Mouse (Mus musculus) embryonic fibroblast, embryonic 13.5 days (primary cell): ENCODE measurements around the gene Rims3. TPM values are rescaled to one million over a fixed set of nuclear protein-coding genes. Genes with fewer than 3 reads are reported as not detected.

Source experiments
- H3K27ac ChIP-seq: 2 replicates; pipeline ENCODE4 v1.5.1; 2012; ENCODE audit warnings: low read length, control low read depth, inconsistent platforms; ENCODE audit not compliant: insufficient read depth
- H3K4me1 ChIP-seq: 2 replicates; pipeline ENCODE4 v1.6.1; 2011; ENCODE audit warnings: low read length; ENCODE audit not compliant: control insufficient read depth, insufficient read depth
- H3K4me3 ChIP-seq: 2 replicates; pipeline ENCODE4 v1.5.1; 2011; ENCODE audit warnings: mild to moderate bottlenecking, control low read depth, low read length; ENCODE audit not compliant: insufficient read depth
- CTCF ChIP-seq: IDR thresholded peaks from 2 replicates; pipeline ENCODE4 v1.5.1; 2011; ENCODE audit warnings: mild to moderate bottlenecking, control low read depth, low read length, moderate library complexity, borderline replicate concordance; ENCODE audit not compliant: insufficient read depth
- POLR2A ChIP-seq: IDR thresholded peaks from 2 replicates; pipeline ENCODE4 v1.6.1; 2011; ENCODE audit warnings: low read depth, mild to moderate bottlenecking, control low read depth, low read length, moderate library complexity
- polyA plus RNA-seq: library from polyadenylated mRNA; stranded (reverse); fragments of >200 nt; gene quantifications from 2 replicates; pipeline ENCODE4 v1.2.4, GENCODE M21; 2011; ENCODE audit warnings: low read depth; ENCODE audit not compliant: missing spikeins, insufficient read length

The Rims3 gene
- polyA plus RNA-seq, 1 experiment, result not detected

DNA sequence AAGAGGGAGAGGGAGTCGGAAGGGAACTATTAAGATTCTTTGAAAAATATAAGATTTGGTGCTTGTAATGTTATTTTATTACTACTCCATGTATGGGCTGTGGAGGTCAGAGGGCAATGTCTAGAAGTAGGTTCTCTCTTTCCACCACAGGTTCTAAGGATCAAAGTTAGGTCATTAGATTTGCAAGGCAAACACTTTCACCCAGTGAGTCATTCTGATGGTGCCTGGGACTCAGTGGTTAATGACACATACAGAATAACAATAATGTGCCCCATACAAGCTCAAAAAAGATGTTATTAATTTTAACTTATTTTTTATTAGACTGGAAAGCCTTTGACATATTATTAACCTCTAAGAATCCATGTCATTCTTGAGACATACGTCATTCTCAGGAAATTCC lies 34.7 kb upstream of the Rims3 start:
- no peak overlapping the region for H3K4me3 ChIP-seq
- no peak for TF ChIP-seq CTCF
- no peak for TF ChIP-seq POLR2A
- H3K27ac ChIP-seq, result peak overlapping the region; percentile 67
- peaks cover 2% of the 10 kb centered on the region; the same call in 1 of the 2 replicates for H3K4me1 ChIP-seq

DNA sequence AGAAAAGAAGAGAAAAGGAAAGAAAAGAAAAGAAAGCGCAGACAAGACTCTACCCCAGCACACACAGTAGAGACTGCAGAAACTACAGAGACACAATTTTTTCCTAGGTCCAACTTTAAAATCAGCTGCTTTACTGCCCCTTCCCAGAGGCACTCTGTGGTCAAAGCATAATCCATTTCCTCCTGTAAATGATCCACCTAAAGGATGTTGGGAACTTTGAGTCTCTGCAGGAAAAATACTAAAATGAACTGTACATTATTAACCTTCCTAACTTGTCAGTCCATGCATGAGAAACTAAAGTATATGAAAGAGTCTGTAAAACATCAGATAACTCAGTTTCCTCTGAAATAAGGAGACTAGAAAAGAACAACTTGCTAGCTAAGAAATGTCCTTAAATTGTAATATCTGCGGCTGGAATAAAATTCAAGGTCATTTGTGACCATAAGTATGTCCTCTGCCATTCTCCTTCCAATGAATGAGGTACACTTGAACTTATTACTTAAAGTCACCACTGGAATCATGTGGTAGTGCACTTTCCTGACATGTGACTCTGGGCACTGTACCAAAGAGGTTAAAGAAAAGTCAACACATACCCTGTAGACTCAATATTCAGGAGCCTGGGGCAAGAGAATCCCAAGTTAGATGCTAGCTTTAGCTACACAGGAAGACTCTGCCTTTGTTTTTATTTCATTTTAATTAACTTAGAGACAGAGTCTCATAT lies 32.3 kb upstream of the Rims3 start:
- Histone ChIP-seq H3K27ac (no peak overlapping the region), H3K4me1 (peaks cover 2% of the 10 kb centered on the region; the same call in 1 of the 2 replicates), H3K4me3 (no peak overlapping the region)
- TF ChIP-seq POLR2A, result no peak
- no peak for TF ChIP-seq CTCF

GRCm38 (mm10) chr4:120825100-120825553 lies 29.5 kb upstream of the Rims3 start:
- H3K4me1 ChIP-seq, result peaks cover 2% of the 10 kb centered on the region; the same call in 1 of the 2 replicates
- no peak for TF ChIP-seq CTCF
- TF ChIP-seq POLR2A, result peak; percentile 87
- H3K4me3 ChIP-seq, result peak overlapping the region; percentile 84
- H3K27ac ChIP-seq, result peak overlapping the region; percentile 99

- peak overlapping the region; percentile 99 for H3K27ac ChIP-seq
- H3K4me3 ChIP-seq, result peak overlapping the region; percentile 66
- H3K4me1 ChIP-seq, result no peaks in the 10 kb centered on the region; the same call in 1 of the 2 replicates
- peak; percentile 65 for TF ChIP-seq POLR2A
- no peak for TF ChIP-seq CTCF
Observed at GRCm38 (mm10) chr4:120825577-120826326, 28.9 kb upstream of the Rims3 start.

GRCm38 (mm10) chr4:120826418-120826817 lies 28.2 kb upstream of the Rims3 start:
- Histone ChIP-seq H3K4me3 (no peak overlapping the region), H3K27ac (no peak overlapping the region)

DNA sequence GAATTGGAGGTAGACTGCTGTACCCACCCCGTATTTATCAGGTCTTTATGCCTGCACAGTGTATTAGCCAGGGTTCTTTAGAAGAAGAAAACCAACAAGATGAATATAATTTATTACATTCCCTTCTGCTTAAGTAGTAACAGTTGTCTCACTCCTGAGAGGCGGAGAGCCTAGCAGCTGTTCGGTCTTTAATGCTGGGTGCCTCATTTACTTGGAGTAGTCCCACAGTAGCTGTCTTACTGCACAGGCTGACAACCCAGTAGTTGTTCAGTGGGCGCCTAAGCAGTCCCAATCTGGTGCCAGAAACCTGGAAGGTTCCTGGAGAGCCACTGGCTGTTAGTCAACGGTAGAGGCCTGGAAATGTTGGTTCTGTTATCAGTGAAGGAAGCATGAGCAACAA lies 23.8 kb upstream of the Rims3 start:
- TF ChIP-seq CTCF, result no peak
- no peak for TF ChIP-seq POLR2A

More at GRCm38 (mm10) chr4:120826418-120826817, 28.2 kb upstream of the Rims3 start:
- H3K4me1 ChIP-seq, result no peaks in the 10 kb centered on the region; the same call in 1 of the 2 replicates
- no peak for TF ChIP-seq CTCF
- no peak for TF ChIP-seq POLR2A

GRCm38 (mm10) chr4:120831472-120831871 lies 23.1 kb upstream of the Rims3 start, which contains the start of gene Nfyc:
TSS of gene Nfyc (minus strand) at chr4:120831572.
- Histone ChIP-seq H3K27ac (no peak within 1 kb of the TSS), H3K4me3 (no peak within 1 kb of the TSS), H3K4me1 (no peaks in the 10 kb centered on the region)
- no peak for TF ChIP-seq CTCF
- no peak for TF ChIP-seq POLR2A

More for the DNA sequence above, 23.8 kb upstream of the Rims3 start:
- H3K4me3 ChIP-seq, result no peak overlapping the region
- H3K27ac ChIP-seq, result no peak overlapping the region
- H3K4me1 ChIP-seq, result no peaks in the 10 kb centered on the region

DNA sequence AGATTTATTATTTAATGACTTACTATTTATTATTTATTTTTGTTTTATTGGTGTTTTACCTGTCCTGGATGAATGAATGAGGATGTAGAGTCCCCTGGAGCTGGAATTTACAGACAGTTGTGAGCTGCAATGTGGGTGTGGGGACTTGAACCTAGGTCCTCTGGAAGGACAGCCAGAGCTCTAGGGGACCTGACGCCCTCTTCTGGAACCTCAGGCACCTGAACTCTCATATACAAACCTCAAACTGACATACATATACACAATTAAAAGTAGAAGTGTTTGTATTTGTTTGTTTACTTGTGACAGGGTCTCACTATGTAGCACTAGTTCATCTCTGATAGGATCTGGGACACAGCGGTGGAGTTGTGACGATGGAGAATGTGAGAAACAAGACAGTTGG lies 13.3 kb upstream of the Rims3 start:
- Histone ChIP-seq H3K4me3 (no peak overlapping the region), H3K4me1 (no peaks in the 10 kb centered on the region), H3K27ac (no peak overlapping the region)
- TF ChIP-seq CTCF, result no peak
- no peak for TF ChIP-seq POLR2A

DNA sequence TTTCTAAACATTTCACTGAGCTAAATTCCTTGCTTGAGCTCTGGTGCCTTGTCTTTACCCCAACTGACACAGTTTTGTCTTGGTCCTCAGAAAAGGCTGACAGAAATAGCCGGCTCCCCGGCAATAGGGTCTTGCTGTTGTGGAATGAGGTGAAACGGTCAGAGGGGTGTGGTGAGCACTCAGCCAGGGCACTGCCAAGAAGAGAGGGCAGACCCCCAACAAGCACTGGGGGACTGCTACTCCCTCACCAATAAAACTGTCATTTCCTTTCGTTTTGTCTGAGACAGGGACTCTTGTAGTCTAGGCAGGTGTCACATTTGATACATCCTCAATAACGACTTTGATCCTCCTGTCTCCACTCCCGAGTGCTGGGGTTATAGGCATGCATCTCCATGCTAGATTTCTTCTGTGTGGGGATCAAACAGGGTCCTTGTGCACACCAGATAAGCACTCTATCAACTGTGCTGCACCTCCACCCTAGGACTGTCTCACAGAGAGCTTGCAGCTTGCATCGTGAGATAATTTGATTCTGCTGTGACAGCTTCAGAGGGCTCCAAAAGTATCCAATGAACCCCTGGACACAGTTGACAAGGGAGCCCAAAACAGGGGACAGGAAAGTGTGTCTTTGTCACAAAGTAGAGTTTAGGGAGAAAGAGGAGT lies 10.1 kb upstream of the Rims3 start:
- Histone ChIP-seq H3K4me1 (no peaks in the 10 kb centered on the region), H3K4me3 (no peak overlapping the region), H3K27ac (no peak overlapping the region)
- TF ChIP-seq POLR2A (no peak), CTCF (no peak)

GRCm38 (mm10) chr4:120845098-120845497 lies 9.5 kb upstream of the Rims3 start:
- H3K4me3 ChIP-seq, result no peak overlapping the region
- no peak overlapping the region for H3K27ac ChIP-seq
- H3K4me1 ChIP-seq, result no peaks in the 10 kb centered on the region
- TF ChIP-seq POLR2A (no peak), CTCF (no peak)
